Comparison of ENCODE assay signal across 25 mouse cellular contexts in genomic region chr6:14608076-14608475, GRCm38 (mm10).
"Had no signal": no experiment of that assay in that cellular context is flagged by ENCODE, and none has a peak within 500 bp of the region (broad histone marks: within the 10 kb centered on the region; RNA-seq: fewer than 3 reads in every experiment).

No protein-coding gene starts in this region.

- H3K27ac ChIP-seq: heart, adult 2 months; heart, embryonic 13.5 days; heart, embryonic 15.5 days; hindbrain, embryonic 13.5 days; hindbrain, embryonic 15.5 days; hindbrain, postnatal 0 days; kidney, embryonic 15.5 days; kidney, postnatal 0 days; limb, embryonic 13.5 days; limb, embryonic 15.5 days; liver, embryonic 12.5 days had no signal

- DNase-seq: forebrain, postnatal 0 days; gastrocnemius, postnatal 25 days; heart, adult 11 months; heart, adult 2 months; heart, postnatal 14 days; heart, postnatal 36 days; kidney, adult 11 months; kidney, adult 2 months; kidney, adult 9 months; kidney, postnatal 14 days; kidney, postnatal 36 days; layer of hippocampus, adult 9-11 months; layer of hippocampus, postnatal 36 days; left cerebral cortex, postnatal 4 days had no signal

- H3K4me3 ChIP-seq: heart, adult 2 months; heart, embryonic 13.5 days; heart, embryonic 15.5 days; hindbrain, embryonic 13.5 days; hindbrain, embryonic 15.5 days; kidney, embryonic 15.5 days; limb, embryonic 13.5 days; limb, embryonic 15.5 days; liver, embryonic 12.5 days had no signal

- ATAC-seq: forebrain, postnatal 0 days; hindbrain, postnatal 0 days; intestine, embryonic 16.5 days; liver, embryonic 12.5 days had no signal
